ENCODE assay signal across 11 mouse cellular contexts in genomic region chr17:50021400-50021799, GRCm38 (mm10).
DNase-seq lines count a peak whose midpoint lies in the region; ATAC-seq and TF ChIP-seq lines count a peak whose summit lies in the region.
"Had no signal": no experiment of that assay in that cellular context is flagged by ENCODE, and none has a peak within 500 bp of the region (broad histone marks: within the 10 kb centered on the region; RNA-seq: fewer than 3 reads in every experiment).

No protein-coding gene starts in this region.

- no peak for TF ChIP-seq EP300 in liver, embryonic 14.5 days (IDR thresholded peaks at IDR 0.05; ENCODE audit: low read depth)

- no peak overlapping the region for H3K4me2 ChIP-seq in embryonic facial prominence, embryonic 11.5 days (ENCODE audit: low read depth, low read length)
- peak overlapping the region; percentile 22; the same call in 1 of the 2 replicates for H3K4me2 ChIP-seq in forebrain, embryonic 14.5 days (ENCODE audit: low read length)
- peak overlapping the region; percentile 67 for H3K4me2 ChIP-seq in liver, embryonic 14.5 days (ENCODE audit: low read depth)
- H3K4me2 ChIP-seq in midbrain, postnatal 0 days (ENCODE audit: low read depth, low read length, poor library complexity, severe bottlenecking) = no peak overlapping the region
- no peak overlapping the region for H3K4me2 ChIP-seq in heart, embryonic 11.5 days

- H3K9me3 ChIP-seq in embryonic facial prominence, embryonic 11.5 days (replicated peaks; ENCODE audit: control insufficient read depth, low read length) = no peaks in the 10 kb centered on the region
- no peaks in the 10 kb centered on the region for H3K9me3 ChIP-seq in embryonic facial prominence, embryonic 10.5 days
- H3K9me3 ChIP-seq in forebrain, embryonic 14.5 days (replicated peaks; ENCODE audit: control insufficient read depth, low read length) = no peaks in the 10 kb centered on the region
- no peaks in the 10 kb centered on the region for H3K9me3 ChIP-seq in liver, embryonic 14.5 days (ENCODE audit: control insufficient read depth, low read length)
- no peaks in the 10 kb centered on the region for H3K9me3 ChIP-seq in midbrain, postnatal 0 days (ENCODE audit: low read length)
- no peaks in the 10 kb centered on the region for H3K9me3 ChIP-seq in heart, embryonic 11.5 days (replicated peaks; ENCODE audit: control insufficient read depth, low read length)

- no peaks in the 10 kb centered on the region for H3K4me1 ChIP-seq in embryonic facial prominence, embryonic 11.5 days (ENCODE audit: control insufficient read depth, insufficient read depth, low read length)
- peaks cover 38% of the 10 kb centered on the region for H3K4me1 ChIP-seq in embryonic facial prominence, embryonic 10.5 days
- peaks cover 37% of the 10 kb centered on the region for H3K4me1 ChIP-seq in forebrain, embryonic 14.5 days (ENCODE audit: control insufficient read depth, insufficient read depth, low read length)
- H3K4me1 ChIP-seq in liver, embryonic 14.5 days (replicated peaks; ENCODE audit: control insufficient read depth in 2 of 2, insufficient read depth in 2 of 2, low read length in 1 of 2) = peaks cover 68 to 82% of the 10 kb centered on the region in 2 experiments
- H3K4me1 ChIP-seq in midbrain, postnatal 0 days (ENCODE audit: insufficient read depth, low read length) = peaks cover 13% of the 10 kb centered on the region
- 0 out of 2 replicates have a peak, but pooled peaks cover 5% of the 10 kb centered on the region for H3K4me1 ChIP-seq in heart, embryonic 11.5 days (ENCODE audit: control insufficient read depth, insufficient read depth, low read length)

- H3K36me3 ChIP-seq in embryonic facial prominence, embryonic 11.5 days (replicated peaks; ENCODE audit: control insufficient read depth, insufficient read depth, low read depth, low read length) = no peaks in the 10 kb centered on the region
- no peaks in the 10 kb centered on the region for H3K36me3 ChIP-seq in embryonic facial prominence, embryonic 10.5 days (replicated peaks)
- no peaks in the 10 kb centered on the region for H3K36me3 ChIP-seq in forebrain, embryonic 14.5 days (ENCODE audit: control insufficient read depth, insufficient read depth, low read length)
- no peaks in the 10 kb centered on the region for H3K36me3 ChIP-seq in liver, embryonic 14.5 days (replicated peaks; ENCODE audit: control insufficient read depth, insufficient read depth, low read depth)
- no peaks in the 10 kb centered on the region for H3K36me3 ChIP-seq in midbrain, postnatal 0 days (ENCODE audit: insufficient read depth, low read length)
- H3K36me3 ChIP-seq in heart, embryonic 11.5 days (ENCODE audit: control insufficient read depth, insufficient read depth, low read length) = no peaks in the 10 kb centered on the region
- H3K36me3 ChIP-seq: G1E had no signal

- H3K27ac ChIP-seq in embryonic facial prominence, embryonic 11.5 days (replicated peaks; ENCODE audit: low read depth, low read length) = no peak overlapping the region
- H3K27ac ChIP-seq in embryonic facial prominence, embryonic 10.5 days (replicated peaks) = no peak overlapping the region
- peak overlapping the region; percentile 86 for H3K27ac ChIP-seq in forebrain, embryonic 14.5 days (ENCODE audit: low read depth, low read length)
- H3K27ac ChIP-seq in liver, embryonic 14.5 days = peak overlapping the region; percentile 96
- peak overlapping the region; percentile 55; the same call in 1 of the 2 replicates for H3K27ac ChIP-seq in midbrain, postnatal 0 days (ENCODE audit: low read depth, low read length)
- no peak overlapping the region for H3K27ac ChIP-seq in heart, embryonic 11.5 days (ENCODE audit: low read depth, low read length)

- 44% methylated on average over 4 of the region's 4 CpGs for WGBS in embryonic facial prominence, embryonic 11.5 days
- 51% methylated on average over 4 of the region's 4 CpGs for WGBS in embryonic facial prominence, embryonic 10.5 days
- WGBS in forebrain, embryonic 14.5 days = 8% methylated on average over 4 of the region's 4 CpGs
- WGBS in liver, embryonic 14.5 days (ENCODE audit: insufficient replicate concordance) = 59% methylated on average over 4 of the region's 4 CpGs
- 25% methylated on average over 4 of the region's 4 CpGs for WGBS in midbrain, postnatal 0 days
- WGBS in heart, embryonic 11.5 days (ENCODE audit: insufficient replicate concordance) = 67% methylated on average over 4 of the region's 4 CpGs

- no peak overlapping the region for H3K4me3 ChIP-seq in embryonic facial prominence, embryonic 11.5 days (ENCODE audit: low read depth, low read length)
- H3K4me3 ChIP-seq in embryonic facial prominence, embryonic 10.5 days = no peak overlapping the region
- no peak overlapping the region for H3K4me3 ChIP-seq in forebrain, embryonic 14.5 days (ENCODE audit: low read depth, low read length)
- no peak overlapping the region for H3K4me3 ChIP-seq in liver, embryonic 14.5 days (ENCODE audit: insufficient read depth in 1 of 2, low read depth in 2 of 2, low read length in 2 of 2)
- H3K4me3 ChIP-seq in midbrain, postnatal 0 days (ENCODE audit: low read depth, low read length) = no peak overlapping the region
- no peak overlapping the region for H3K4me3 ChIP-seq in heart, embryonic 11.5 days (ENCODE audit: low read depth, low read length)

- no peaks in the 10 kb centered on the region for H3K27me3 ChIP-seq in embryonic facial prominence, embryonic 11.5 days (ENCODE audit: control insufficient read depth, insufficient read depth, low read length)
- H3K27me3 ChIP-seq in embryonic facial prominence, embryonic 10.5 days (replicated peaks; ENCODE audit: low read depth, poor library complexity, severe bottlenecking) = no peaks in the 10 kb centered on the region
- no peaks in the 10 kb centered on the region for H3K27me3 ChIP-seq in forebrain, embryonic 14.5 days (replicated peaks; ENCODE audit: control insufficient read depth, insufficient read depth, low read length)
- H3K27me3 ChIP-seq in liver, embryonic 14.5 days (ENCODE audit: control insufficient read depth, insufficient read depth, low read length) = no peaks in the 10 kb centered on the region
- H3K27me3 ChIP-seq in midbrain, postnatal 0 days (ENCODE audit: insufficient read depth, low read length) = no peaks in the 10 kb centered on the region
- no peaks in the 10 kb centered on the region for H3K27me3 ChIP-seq in heart, embryonic 11.5 days (ENCODE audit: control insufficient read depth, insufficient read depth, low read length)

- ATAC-seq in embryonic facial prominence, embryonic 11.5 days (replicated peaks; ENCODE audit: insufficient number of reproducible peaks, low FRiP score, low TSS enrichment, low read depth) = no peak
- peak; percentile 49 for ATAC-seq in forebrain, embryonic 14.5 days
- ATAC-seq in liver, embryonic 14.5 days (ENCODE audit: insufficient read depth) = no peak
- ATAC-seq in midbrain, postnatal 0 days (ENCODE audit: low FRiP score) = no peak
- ATAC-seq in heart, embryonic 11.5 days (replicated peaks; ENCODE audit: insufficient number of reproducible peaks, low FRiP score, low TSS enrichment) = no peak

- peak; percentile 6 for DNase-seq in embryonic facial prominence, embryonic 11.5 days (ENCODE audit: low spot score)
- DNase-seq in embryonic facial prominence, embryonic 10.5 days (ENCODE audit: low spot score) = no peak
- DNase-seq in forebrain, embryonic 14.5 days (ENCODE audit: low spot score) = peak; percentile 83
- no peak for DNase-seq in liver, embryonic 14.5 days (ENCODE audit: low read depth in 3 of 3, low spot score in 3 of 3)
- no peak for DNase-seq in midbrain, postnatal 0 days (ENCODE audit: low spot score)
- DNase-seq in heart, adult 9 months (ENCODE audit: low spot score in 2 of 2) = no peak
- DNase-seq in c-Kit-positive CD71-positive TER-119-positive erythroid progenitor cells, embryonic 14.5 days (ENCODE audit: low spot score) = no peak
- DNase-seq: gastrocnemius, postnatal 36 days; layer of hippocampus, adult 9-11 months had no signal

- H3K9ac ChIP-seq in embryonic facial prominence, embryonic 11.5 days (replicated peaks; ENCODE audit: low read length) = no peak overlapping the region
- peak overlapping the region; percentile 21; the same call in 1 of the 2 replicates for H3K9ac ChIP-seq in forebrain, embryonic 14.5 days (ENCODE audit: low read length)
- H3K9ac ChIP-seq in liver, embryonic 14.5 days (replicated peaks) = peak overlapping the region; percentile 52
- no peak overlapping the region for H3K9ac ChIP-seq in midbrain, postnatal 0 days (replicated peaks; ENCODE audit: low read length, poor library complexity, severe bottlenecking)
- H3K9ac ChIP-seq in heart, embryonic 11.5 days (ENCODE audit: low read depth, low read length) = no peak overlapping the region

- no peak for TF ChIP-seq CTCF in liver, embryonic 14.5 days (IDR thresholded peaks at IDR 0.05; ENCODE audit: low read depth)
- TF ChIP-seq CTCF in midbrain, postnatal 0 days (IDR thresholded peaks at IDR 0.05) = no peak

Comparison
In these comparisons a context has a peak if more than half of its experiments do, and no peak if none do; other contexts are left out.
1. DNase-seq: peak in embryonic facial prominence, embryonic 11.5 days (single experiment) and forebrain, embryonic 14.5 days (single experiment); none in embryonic facial prominence, embryonic 10.5 days (single experiment), liver, embryonic 14.5 days (0 of 3), midbrain, postnatal 0 days (single experiment), heart, adult 9 months (0 of 2) and c-Kit-positive CD71-positive TER-119-positive erythroid progenitor cells, embryonic 14.5 days (single experiment).
2. H3K27ac ChIP-seq: peak in forebrain, embryonic 14.5 days (single experiment), liver, embryonic 14.5 days (single experiment) and midbrain, postnatal 0 days (single experiment); none in embryonic facial prominence, embryonic 11.5 days (single experiment), embryonic facial prominence, embryonic 10.5 days (single experiment) and heart, embryonic 11.5 days (single experiment).
3. H3K4me2 ChIP-seq: peak in forebrain, embryonic 14.5 days (single experiment) and liver, embryonic 14.5 days (single experiment); none in embryonic facial prominence, embryonic 11.5 days (single experiment), midbrain, postnatal 0 days (single experiment) and heart, embryonic 11.5 days (single experiment).
4. H3K9ac ChIP-seq: peak in forebrain, embryonic 14.5 days (single experiment) and liver, embryonic 14.5 days (single experiment); none in embryonic facial prominence, embryonic 11.5 days (single experiment), midbrain, postnatal 0 days (single experiment) and heart, embryonic 11.5 days (single experiment).